Comparison of ENCODE assay signal across 8 mouse cellular contexts in the genomic region with DNA sequence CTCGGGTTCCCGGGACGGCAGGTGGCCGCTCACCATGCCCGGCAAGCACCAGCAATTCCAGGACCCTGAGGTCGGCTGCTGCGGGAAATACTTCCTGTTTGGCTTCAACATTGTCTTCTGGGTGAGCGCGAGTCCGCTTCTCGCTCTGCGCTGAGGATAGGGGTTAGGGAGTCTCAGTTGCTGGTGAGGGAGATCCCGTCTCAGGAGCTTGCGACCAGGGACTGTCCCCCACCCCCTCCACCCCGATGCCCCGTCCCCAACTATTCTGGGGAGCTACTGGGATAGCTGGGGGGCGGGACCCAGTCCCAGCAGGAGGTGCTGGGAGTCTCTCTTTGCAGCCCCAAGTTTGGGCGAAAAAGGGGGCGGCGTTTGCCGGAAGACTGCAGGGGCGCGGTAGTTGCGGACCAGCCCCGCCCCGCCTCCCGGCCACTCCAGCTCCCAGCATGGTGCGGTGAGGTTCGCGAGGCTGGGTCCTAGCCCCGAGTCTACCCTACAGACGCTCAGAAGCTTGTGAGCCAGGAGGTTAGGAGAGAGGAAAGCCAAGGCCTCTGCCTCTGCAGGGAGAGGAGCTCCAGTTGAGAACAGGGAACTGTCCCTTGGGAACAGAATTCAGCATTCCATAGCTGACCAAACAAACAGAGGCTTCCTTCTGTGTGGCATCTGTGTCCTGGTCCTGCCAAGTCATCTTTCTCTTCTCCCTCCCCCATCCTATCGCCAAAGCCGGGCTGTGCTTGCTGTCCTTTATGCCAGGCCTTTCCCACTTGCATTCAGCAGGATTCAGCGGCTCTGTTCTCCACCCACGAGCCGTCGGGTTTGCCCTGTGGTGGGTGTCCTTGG. TPM values are rescaled to one million over a fixed set of nuclear protein-coding genes. Genes with fewer than 3 reads are reported as not detected.
DNase-seq lines count a peak whose midpoint lies in the region; ATAC-seq and TF ChIP-seq lines count a peak whose summit lies in the region.

No protein-coding gene starts in this region.

- H3K27ac ChIP-seq in spleen, adult 2 months (ENCODE audit: insufficient read depth, low read length): no peak overlapping the region
- H3K27ac ChIP-seq in gastrocnemius, adult 2 months: peak overlapping the region; percentile 88
- H3K27ac ChIP-seq in hindbrain, postnatal 0 days: peak overlapping the region; percentile 56; the same call in 1 of the 2 replicates
- no peak overlapping the region for H3K27ac ChIP-seq in limb, embryonic 14.5 days (replicated peaks; ENCODE audit: low read depth, low read length)
- H3K27ac ChIP-seq in midbrain, embryonic 14.5 days (replicated peaks; ENCODE audit: low read depth, low read length): no peak overlapping the region
- H3K27ac ChIP-seq in testis, adult 2 months (ENCODE audit: control insufficient read depth, insufficient read depth, low read depth, low read length): peak overlapping the region; percentile 26; the same call in 1 of the 2 replicates

- H3K4me3 ChIP-seq in spleen, adult 2 months (ENCODE audit: extremely low read depth, insufficient read depth, insufficient read length): peak overlapping the region; percentile 59
- H3K4me3 ChIP-seq in gastrocnemius, adult 2 months: peak overlapping the region; percentile 78
- peak overlapping the region; percentile 61 for H3K4me3 ChIP-seq in hindbrain, postnatal 0 days (ENCODE audit: low read length)
- peak overlapping the region; percentile 52 for H3K4me3 ChIP-seq in limb, embryonic 14.5 days (replicated peaks; ENCODE audit: low read length)
- H3K4me3 ChIP-seq in midbrain, embryonic 14.5 days (replicated peaks; ENCODE audit: low read depth, low read length): peak overlapping the region; percentile 51
- H3K4me3 ChIP-seq in testis, adult 2 months (ENCODE audit: control insufficient read depth, low read depth, low read length): peak overlapping the region; percentile 81

- 2% methylated on average over 38 of the region's 38 CpGs for WGBS in spleen, adult 2 months
- 1% methylated on average over 38 of the region's 38 CpGs for WGBS in hindbrain, postnatal 0 days
- 2% methylated on average over 34 of the region's 38 CpGs for WGBS in limb, embryonic 14.5 days
- WGBS in midbrain, embryonic 14.5 days: 2% methylated on average over 38 of the region's 38 CpGs

- H3K4me2 ChIP-seq in hindbrain, postnatal 0 days (ENCODE audit: low read depth, low read length): peak overlapping the region; percentile 92
- peak overlapping the region; percentile 98 for H3K4me2 ChIP-seq in limb, embryonic 14.5 days (replicated peaks; ENCODE audit: low read depth, low read length, severe bottlenecking)
- peak overlapping the region; percentile 95 for H3K4me2 ChIP-seq in midbrain, embryonic 14.5 days (ENCODE audit: low read length)

- H3K36me3 ChIP-seq in spleen, adult 2 months (ENCODE audit: control insufficient read depth, insufficient read depth, low read length): no peaks in the 10 kb centered on the region
- H3K36me3 ChIP-seq in hindbrain, postnatal 0 days (ENCODE audit: insufficient read depth, low read length): no peaks in the 10 kb centered on the region
- no peaks in the 10 kb centered on the region for H3K36me3 ChIP-seq in limb, embryonic 14.5 days (ENCODE audit: control insufficient read depth, insufficient read depth, low read length)
- H3K36me3 ChIP-seq in midbrain, embryonic 14.5 days (ENCODE audit: control insufficient read depth, insufficient read depth, low read length): no peaks in the 10 kb centered on the region
- no peaks in the 10 kb centered on the region for H3K36me3 ChIP-seq in testis, adult 2 months (ENCODE audit: control insufficient read depth, insufficient read depth, low read length)

- peak overlapping the region; percentile 64 for H3K9ac ChIP-seq in hindbrain, postnatal 0 days (replicated peaks; ENCODE audit: low read length)
- H3K9ac ChIP-seq in limb, embryonic 14.5 days (ENCODE audit: low read depth, low read length, severe bottlenecking): peak overlapping the region; percentile 28
- H3K9ac ChIP-seq in midbrain, embryonic 14.5 days (replicated peaks; ENCODE audit: low read length): peak overlapping the region; percentile 55

- peaks cover 6% of the 10 kb centered on the region for H3K4me1 ChIP-seq in spleen, adult 2 months (ENCODE audit: control insufficient read depth, insufficient read depth, insufficient read length)
- H3K4me1 ChIP-seq in hindbrain, postnatal 0 days (ENCODE audit: insufficient read depth, low read length): no peaks in the 10 kb centered on the region
- peaks cover 11% of the 10 kb centered on the region; the same call in 1 of the 2 replicates for H3K4me1 ChIP-seq in limb, embryonic 14.5 days (ENCODE audit: control insufficient read depth, insufficient read depth, low read length)
- H3K4me1 ChIP-seq in midbrain, embryonic 14.5 days (ENCODE audit: control insufficient read depth, insufficient read depth, low read length): peaks cover 7% of the 10 kb centered on the region
- peaks cover 16% of the 10 kb centered on the region for H3K4me1 ChIP-seq in testis, adult 2 months (ENCODE audit: control insufficient read depth, insufficient read depth, low read length)

- no peak for TF ChIP-seq POLR2A in spleen, adult 2 months (IDR thresholded peaks at IDR 0.05; ENCODE audit: low read depth, low read length)
- no peak for TF ChIP-seq POLR2A in limb, embryonic 14.5 days (IDR thresholded peaks at IDR 0.05; ENCODE audit: borderline replicate concordance, extremely low read depth, insufficient read depth, insufficient read length)
- no peak; the same call in 1 of the 2 replicates for TF ChIP-seq POLR2A in testis, adult 2 months (IDR thresholded peaks at IDR 0.05; ENCODE audit: control insufficient read depth, low read depth, low read length)

- TF ChIP-seq CTCF in spleen, adult 2 months (IDR thresholded peaks at IDR 0.05; ENCODE audit: extremely low read depth, insufficient read depth, insufficient read length, insufficient replicate concordance): no peak
- TF ChIP-seq CTCF in gastrocnemius, adult 2 months (IDR thresholded peaks at IDR 0.05): no peak
- no peak for TF ChIP-seq CTCF in hindbrain, postnatal 0 days (IDR thresholded peaks at IDR 0.05; ENCODE audit: low read depth)
- TF ChIP-seq CTCF in testis, adult 2 months (IDR thresholded peaks at IDR 0.05; ENCODE audit: control insufficient read depth, insufficient read depth, insufficient replicate concordance, low read depth, low read length): no peak

- no peaks in the 10 kb centered on the region for H3K9me3 ChIP-seq in hindbrain, postnatal 0 days (ENCODE audit: low read length)
- H3K9me3 ChIP-seq in limb, embryonic 14.5 days (ENCODE audit: control insufficient read depth, low read length): no peaks in the 10 kb centered on the region
- H3K9me3 ChIP-seq in midbrain, embryonic 14.5 days (ENCODE audit: control insufficient read depth, low read length): no peaks in the 10 kb centered on the region

- peak; percentile 47 for ATAC-seq in hindbrain, postnatal 0 days
- peak; percentile 28; the same call in 1 of the 2 replicates for ATAC-seq in limb, embryonic 14.5 days (ENCODE audit: low FRiP score, low read depth)
- ATAC-seq in midbrain, embryonic 14.5 days (ENCODE audit: low FRiP score, low TSS enrichment): peak; percentile 36; the same call in 1 of the 2 replicates

- DNase-seq in spleen, adult 2 months (ENCODE audit: low read depth in 1 of 2, low spot score in 2 of 2): no peak
- no peak for DNase-seq in spleen, postnatal 14 days (ENCODE audit: low spot score in 2 of 2)
- DNase-seq in cerebellum, adult 8-10 months: peak; percentile 76
- peak; percentile 73 for DNase-seq in gastrocnemius, adult 2 months
- DNase-seq in hindbrain, postnatal 0 days (ENCODE audit: low spot score): peak; percentile 59
- DNase-seq in limb, embryonic 14.5 days (ENCODE audit: low spot score): no peak
- DNase-seq in midbrain, embryonic 14.5 days: peak; percentile 66

- peaks cover 5% of the 10 kb centered on the region for H3K27me3 ChIP-seq in spleen, adult 2 months (ENCODE audit: control insufficient read depth, insufficient read depth, low read length)
- H3K27me3 ChIP-seq in hindbrain, postnatal 0 days (ENCODE audit: insufficient read depth, low read length): no peaks in the 10 kb centered on the region
- peaks cover 26% of the 10 kb centered on the region; the same call in 1 of the 2 replicates for H3K27me3 ChIP-seq in limb, embryonic 14.5 days (ENCODE audit: control insufficient read depth, insufficient read depth, low read length)
- H3K27me3 ChIP-seq in midbrain, embryonic 14.5 days (ENCODE audit: control insufficient read depth, insufficient read depth, low read length): peaks cover 6% of the 10 kb centered on the region; the same call in 1 of the 2 replicates
- H3K27me3 ChIP-seq in testis, adult 2 months (ENCODE audit: control insufficient read depth, insufficient read depth, low read length): no peaks in the 10 kb centered on the region

- intact Hi-C loops in gastrocnemius, adult 2 months (cut with DNase I): no loop called here

RNA-seq across cellular contexts. Expression of a gene that starts 0.6 kb away (rescaled TPM):
- polyA plus RNA-seq in spleen, adult 2 months (2012; rRNA removed): 5.2 and 6.2 TPM in 2 replicates
- total RNA-seq in gastrocnemius, adult 2 months (2021): 10 to 100 TPM; 15.3 to 25.3 TPM
- total RNA-seq in hindbrain, postnatal 0 days (2014; rRNA removed): 53.2 and 60.5 TPM in 2 replicates
- 143 and 153 TPM in 2 replicates for polyA plus RNA-seq in hindbrain, postnatal 0 days (2015; fragmentation: Nextera tagmentation; extraction: Ambion mirVana)
- polyA plus RNA-seq in limb, embryonic 14.5 days (2012; rRNA removed): 2.0 and 2.6 TPM in 2 replicates
- 4.4 TPM in 2 replicates for polyA plus RNA-seq in limb, embryonic 14.5 days (2014; fragmentation: Nextera tagmentation; extraction: Ambion mirVana)
- 25.5 and 40.2 TPM in 2 replicates for polyA plus RNA-seq in midbrain, embryonic 14.5 days (2014; fragmentation: Nextera tagmentation; extraction: Ambion mirVana)
- polyA plus RNA-seq in testis, adult 2 months (2012; rRNA removed): 12.4 and 14.3 TPM in 2 replicates

RNA-seq across cellular contexts. Expression of a gene that starts 6.0 kb away (rescaled TPM):
- not detected in 2 replicates for polyA plus RNA-seq in spleen, adult 2 months (2012; rRNA removed)
- total RNA-seq in gastrocnemius, adult 2 months (2021): not detected
- not detected in 2 replicates for total RNA-seq in hindbrain, postnatal 0 days (2014; rRNA removed)
- not detected in 2 replicates for polyA plus RNA-seq in hindbrain, postnatal 0 days (2015; fragmentation: Nextera tagmentation; extraction: Ambion mirVana)
- polyA plus RNA-seq in limb, embryonic 14.5 days (2012; rRNA removed): not detected in 2 replicates
- not detected in 2 replicates for polyA plus RNA-seq in limb, embryonic 14.5 days (2014; fragmentation: Nextera tagmentation; extraction: Ambion mirVana)
- not detected in 2 replicates for polyA plus RNA-seq in midbrain, embryonic 14.5 days (2014; fragmentation: Nextera tagmentation; extraction: Ambion mirVana)
- polyA plus RNA-seq in testis, adult 2 months (2012; rRNA removed): 0.43 and 0.51 TPM in 2 replicates

RNA-seq across cellular contexts. Expression of a gene that starts 23.4 kb away (rescaled TPM):
- 0.16 and 0.22 TPM in 2 replicates for polyA plus RNA-seq in spleen, adult 2 months (2012; rRNA removed)
- not detected for total RNA-seq in gastrocnemius, adult 2 months (2021)
- total RNA-seq in hindbrain, postnatal 0 days (2014; rRNA removed): 96.8 and 111 TPM in 2 replicates
- polyA plus RNA-seq in hindbrain, postnatal 0 days (2015; fragmentation: Nextera tagmentation; extraction: Ambion mirVana): 202 and 222 TPM in 2 replicates
- polyA plus RNA-seq in limb, embryonic 14.5 days (2012; rRNA removed): 0.30 TPM in 1 of 2 replicates, not detected in the other
- 0.40 TPM in 1 of 2 replicates, not detected in the other for polyA plus RNA-seq in limb, embryonic 14.5 days (2014; fragmentation: Nextera tagmentation; extraction: Ambion mirVana)
- 37.5 and 53.7 TPM in 2 replicates for polyA plus RNA-seq in midbrain, embryonic 14.5 days (2014; fragmentation: Nextera tagmentation; extraction: Ambion mirVana)
- 1.2 and 2.0 TPM in 2 replicates for polyA plus RNA-seq in testis, adult 2 months (2012; rRNA removed)

RNA-seq across cellular contexts. Expression of a gene that starts 40.1 kb away (rescaled TPM):
- polyA plus RNA-seq in spleen, adult 2 months (2012; rRNA removed): 0.05 and 0.06 TPM in 2 replicates
- total RNA-seq in gastrocnemius, adult 2 months (2021): not detected
- 146 and 153 TPM in 2 replicates for total RNA-seq in hindbrain, postnatal 0 days (2014; rRNA removed)
- polyA plus RNA-seq in hindbrain, postnatal 0 days (2015; fragmentation: Nextera tagmentation; extraction: Ambion mirVana): 18.3 and 19.9 TPM in 2 replicates
- polyA plus RNA-seq in limb, embryonic 14.5 days (2012; rRNA removed): 0.70 and 0.87 TPM in 2 replicates
- 0.32 and 0.67 TPM in 2 replicates for polyA plus RNA-seq in limb, embryonic 14.5 days (2014; fragmentation: Nextera tagmentation; extraction: Ambion mirVana)
- 19.1 and 29.4 TPM in 2 replicates for polyA plus RNA-seq in midbrain, embryonic 14.5 days (2014; fragmentation: Nextera tagmentation; extraction: Ambion mirVana)
- polyA plus RNA-seq in testis, adult 2 months (2012; rRNA removed): 0.02 and 0.06 TPM in 2 replicates

Comparison
In these comparisons a context has a peak if more than half of its experiments do, and no peak if none do; other contexts are left out.
1. DNase-seq: peak in cerebellum, adult 8-10 months (single experiment), gastrocnemius, adult 2 months (single experiment), hindbrain, postnatal 0 days (single experiment) and midbrain, embryonic 14.5 days (single experiment); none in spleen, adult 2 months (0 of 2), spleen, postnatal 14 days (0 of 2) and limb, embryonic 14.5 days (single experiment).
2. H3K27ac ChIP-seq: peak in gastrocnemius, adult 2 months (single experiment), hindbrain, postnatal 0 days (single experiment) and testis, adult 2 months (single experiment); none in spleen, adult 2 months (single experiment), limb, embryonic 14.5 days (single experiment) and midbrain, embryonic 14.5 days (single experiment).
3. RNA of a gene that starts 23.4 kb away (polyA plus RNA-seq): 202 to 222 TPM in hindbrain, postnatal 0 days and 37.5 to 53.7 TPM in midbrain, embryonic 14.5 days; 1.2 to 2.0 TPM in testis, adult 2 months, 0.30 to 0.40 TPM in limb, embryonic 14.5 days and 0.16 to 0.22 TPM in spleen, adult 2 months; every median in the first group is over 10 times any median in the second.
4. Peak in every context shown above with its lines, with median percentiles within 50 percentile points of each other: H3K4me3 ChIP-seq, ATAC-seq, H3K4me2 ChIP-seq and H3K9ac ChIP-seq.